Mouse (Mus musculus) MEL (cell line): ENCODE measurements at regions not wholly inside any gene's neighbourhood (a gene's known extent, or its start where the extent isn't known, plus 50 kb on each side); places are given as distances from the start of the nearest gene placed in this dataset.

ENCODE experiments used
- CTCF ChIP-seq, 3 experiments: IDR thresholded peaks in 2 of 3; conservative IDR thresholded peaks in 1 of 3; 2 replicates each; pipeline ENCODE4 v1.5.1; 2011 to 2012; ENCODE audit warnings: low read length in 3 of 3, low read depth in 2 of 3, mild to moderate bottlenecking in 2 of 3, improper control_type of control experiment in 1 of 3, inconsistent platforms in 1 of 3, mixed read lengths in 1 of 3, moderate library complexity in 1 of 3; ENCODE audit not compliant: control insufficient read depth in 1 of 3, insufficient read depth in 1 of 3, poor library complexity in 1 of 3, severe bottlenecking in 1 of 3
- EP300 ChIP-seq, 2 experiments: IDR thresholded peaks; 2 replicates each; pipeline ENCODE4 v1.6.1; 2011; ENCODE audit warnings: improper control_type of control experiment in 2 of 2, low read length in 2 of 2, low read depth in 1 of 2, mild to moderate bottlenecking in 1 of 2
- GABPA ChIP-seq: IDR thresholded peaks from 2 replicates; pipeline ENCODE4 v1.6.1; 2012; ENCODE audit warnings: low read depth, mild to moderate bottlenecking, inconsistent platforms, low read length, improper control_type of control experiment, moderate library complexity
- GATA1 ChIP-seq: IDR thresholded peaks from 2 replicates; pipeline ENCODE4 v1.6.1; 2011; ENCODE audit warnings: low read depth, low read length, improper control_type of control experiment
- KAT2A ChIP-seq: conservative IDR thresholded peaks from 2 replicates; pipeline ENCODE4 v1.6.1; 2012; ENCODE audit warnings: low read depth, low read length, improper control_type of control experiment, inconsistent platforms
- MXI1 ChIP-seq: IDR thresholded peaks from 2 replicates; pipeline ENCODE4 v1.6.1; 2011; ENCODE audit warnings: mild to moderate bottlenecking, low read depth, low read length, improper control_type of control experiment
- POLR2A ChIP-seq, 2 experiments: IDR thresholded peaks; 2 replicates each; pipeline ENCODE4 v1.6.1; 2011 to 2012; ENCODE audit warnings: low read length in 2 of 2, mild to moderate bottlenecking in 2 of 2, control low read depth in 1 of 2, improper control_type of control experiment in 1 of 2, low read depth in 1 of 2, moderate library complexity in 1 of 2; ENCODE audit not compliant: control insufficient read depth in 1 of 2, insufficient read depth in 1 of 2, poor library complexity in 1 of 2
- POLR2AphosphoS5 ChIP-seq: IDR thresholded peaks from 2 replicates; pipeline ENCODE4 v1.6.1; 2012; ENCODE audit warnings: low read depth, borderline replicate concordance, mild to moderate bottlenecking, inconsistent platforms, low read length, moderate library complexity, mixed read lengths
- SMC3 ChIP-seq: IDR thresholded peaks from 2 replicates; pipeline ENCODE4 v1.6.1; 2011; ENCODE audit warnings: low read depth, low read length, improper control_type of control experiment
- TAL1 ChIP-seq: IDR thresholded peaks from 2 replicates; pipeline ENCODE4 v1.6.1; 2012; ENCODE audit warnings: mild to moderate bottlenecking, inconsistent platforms, low read length, moderate library complexity, mixed read lengths
- TCF12 ChIP-seq: IDR thresholded peaks from 2 replicates; pipeline ENCODE4 v1.6.1; 2014; ENCODE audit warnings: low read depth, mild to moderate bottlenecking, inconsistent platforms, low read length, improper control_type of control experiment, moderate library complexity
- USF1 ChIP-seq: IDR thresholded peaks from 2 replicates; pipeline ENCODE4 v1.6.1; 2014; ENCODE audit warnings: low read depth, mild to moderate bottlenecking, inconsistent platforms, low read length, improper control_type of control experiment, moderate library complexity
- ZKSCAN1 ChIP-seq: IDR thresholded peaks from 2 replicates; pipeline ENCODE4 v1.6.1; 2012; ENCODE audit warnings: low read depth, mild to moderate bottlenecking, inconsistent platforms, low read length, improper control_type of control experiment, moderate library complexity
- ZNF384 ChIP-seq: IDR thresholded peaks from 2 replicates; pipeline ENCODE4 v1.6.1; 2012; ENCODE audit warnings: low read depth, mild to moderate bottlenecking, inconsistent platforms, low read length, improper control_type of control experiment

DNA sequence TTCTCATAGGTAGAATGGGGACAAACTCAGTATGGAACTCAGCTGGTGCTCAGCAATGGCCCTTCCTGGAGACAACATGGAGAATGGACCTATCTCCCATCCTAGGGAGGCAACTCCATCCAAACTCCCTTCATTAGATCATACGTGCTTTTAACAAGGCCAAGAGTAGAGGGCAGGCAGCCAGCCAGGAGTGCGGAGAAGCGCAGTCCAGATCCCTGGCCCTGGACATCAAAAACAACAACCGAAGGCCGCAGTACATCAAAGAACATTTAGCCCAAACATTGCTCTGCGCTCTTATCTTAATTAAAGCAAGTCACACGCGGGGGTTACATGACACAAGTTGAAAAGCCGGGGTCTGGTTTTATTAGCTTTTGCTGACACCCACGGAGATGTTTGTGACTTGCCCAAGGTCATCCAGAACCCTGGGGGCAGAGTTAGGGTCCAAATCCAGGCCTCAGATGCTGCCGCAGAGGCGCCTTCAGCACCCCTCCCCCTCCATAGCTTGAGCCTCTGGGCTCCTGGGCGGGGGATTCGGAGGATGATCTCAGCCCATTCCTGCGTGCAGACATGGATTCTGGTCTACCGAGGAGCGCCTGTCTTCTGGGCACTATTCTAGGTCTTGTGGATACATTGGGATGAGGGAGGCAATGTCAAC is 90.6 kb upstream of the Zbtb40 start:
- TF ChIP-seq CTCF (IDR thresholded peaks at IDR 0.05 in 2 of 3, conservative IDR thresholded peaks at IDR 0.05 in 1 of 3; ENCODE audit: control insufficient read depth in 1 of 3, insufficient read depth in 1 of 3, low read depth in 2 of 3, low read length in 3 of 3, poor library complexity in 1 of 3, severe bottlenecking in 1 of 3) (no peak), MXI1 (no peak), EP300 (IDR thresholded peaks at IDR 0.05; ENCODE audit: low read depth in 1 of 2, low read length in 2 of 2) (no peak), USF1 (no peak), TAL1 (no peak), POLR2A (IDR thresholded peaks at IDR 0.05; ENCODE audit: control insufficient read depth in 1 of 2, insufficient read depth in 1 of 2, low read depth in 1 of 2, low read length in 2 of 2, poor library complexity in 1 of 2) (no peak), GATA1 (no peak), ZNF384 (no peak), SMC3 (no peak), GABPA (no peak), POLR2AphosphoS5 (no peak), KAT2A (no peak), TCF12 (no peak), ZKSCAN1 (no peak)
